Mouse (Mus musculus): ENCODE measurements around the gene Lman1l. TPM values are rescaled to one million over a fixed set of nuclear protein-coding genes. Genes with fewer than 3 reads are reported as not detected.
A peak's percentile ranks its signal among the peaks of the same experiment; 100 is the strongest.

Gene Lman1l
- total RNA-seq (2021), result not detected in 2 replicates
- long read RNA-seq, experiment 1, result 0 reads
- long read RNA-seq, experiment 2, result 0 reads

DNA sequence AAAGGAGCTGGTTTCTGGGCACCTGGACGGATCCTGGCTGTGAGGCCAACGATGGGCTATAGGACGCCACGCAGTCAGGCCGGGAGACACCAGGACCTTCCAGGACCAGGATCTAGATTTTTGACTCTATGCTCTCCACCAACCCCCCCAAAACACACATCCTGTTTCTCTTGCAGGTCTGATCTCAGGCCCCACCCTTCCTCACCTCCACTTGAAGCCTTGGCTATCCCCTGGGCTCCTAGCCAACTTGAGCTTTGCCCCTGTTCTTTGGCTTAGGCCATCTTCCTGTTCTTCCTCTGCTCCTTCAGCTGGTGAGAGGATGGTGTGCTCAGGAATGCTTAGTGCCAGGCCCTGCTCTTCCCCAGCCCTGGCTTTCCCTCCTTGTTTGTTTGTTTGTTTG lies at the start of gene Lman1l:
Gene Lman1l, minus strand, starts transcription at position 101 of the 400 bp plus-strand sequence.
- DNase-seq, result no peak

- DNase-seq, result no peak
These were observed 49.0 kb upstream of the Lman1l start for GRCm38 (mm10) chr9:57669566-57669965.

DNA sequence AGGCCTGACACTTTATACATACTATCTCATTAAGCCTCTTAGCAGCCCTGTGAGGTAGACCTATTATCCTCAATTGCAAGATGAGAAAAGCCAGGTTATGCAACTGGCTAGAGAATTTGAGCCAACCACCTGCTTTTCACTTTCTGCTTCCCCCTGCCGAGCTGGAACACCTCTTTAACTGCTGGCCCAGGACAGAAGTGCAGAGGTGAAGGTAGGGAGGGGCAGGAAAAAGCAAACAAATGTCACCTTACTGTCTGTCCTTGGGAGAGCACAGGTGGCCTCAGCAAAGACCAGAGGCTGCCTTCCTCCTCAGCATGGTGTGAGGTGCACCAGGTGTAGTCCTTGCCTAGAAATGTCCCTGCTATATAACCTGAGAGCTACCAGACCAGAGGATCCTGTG lies 47.7 kb upstream of the Lman1l start:
- no peak for DNase-seq

DNA sequence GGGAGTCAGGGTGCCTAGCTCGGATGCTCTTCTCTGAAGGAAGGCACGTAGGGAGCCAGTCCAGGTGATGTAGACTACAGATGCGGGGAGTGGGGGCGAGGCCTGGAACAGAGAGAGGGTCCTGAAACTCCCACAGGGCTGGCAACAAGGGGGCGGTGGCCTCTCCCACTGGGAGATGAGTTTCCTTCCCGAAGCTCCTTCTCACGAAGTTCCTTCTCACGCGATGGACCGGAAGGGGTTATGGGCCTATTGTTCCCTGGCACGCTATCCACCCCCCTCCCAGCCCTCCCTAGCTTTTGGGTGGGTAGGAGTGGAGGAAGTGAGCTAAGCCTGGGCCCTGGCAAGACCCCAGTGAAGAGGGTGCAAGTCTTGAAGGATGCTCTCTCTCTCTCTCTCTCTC lies 47.2 kb upstream of the Lman1l start:
- DNase-seq, result no peak

DNA sequence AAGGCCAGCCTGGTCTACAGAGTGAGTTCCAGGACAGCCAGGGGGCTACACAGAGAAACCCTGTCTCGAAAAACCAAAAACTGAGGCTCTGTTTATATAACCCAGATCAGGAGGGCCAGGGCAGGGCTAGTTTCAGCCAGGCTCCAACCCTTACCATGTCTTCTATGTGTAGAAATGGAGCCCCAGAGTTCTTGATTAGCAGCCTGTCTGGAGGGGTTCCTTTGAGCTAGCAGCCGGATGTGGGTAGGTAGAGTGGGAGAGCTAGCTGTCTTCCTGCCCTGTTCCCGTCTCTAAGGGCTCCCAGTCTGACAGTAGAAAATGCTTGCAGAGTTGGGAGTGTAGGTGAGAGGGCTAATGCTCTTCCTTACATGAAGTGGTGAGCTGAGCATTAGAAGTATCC lies 46.6 kb upstream of the Lman1l start:
- DNase-seq, result no peak

GRCm38 (mm10) chr9:57666536-57666935 lies 46.0 kb upstream of the Lman1l start:
- no peak for DNase-seq

DNA sequence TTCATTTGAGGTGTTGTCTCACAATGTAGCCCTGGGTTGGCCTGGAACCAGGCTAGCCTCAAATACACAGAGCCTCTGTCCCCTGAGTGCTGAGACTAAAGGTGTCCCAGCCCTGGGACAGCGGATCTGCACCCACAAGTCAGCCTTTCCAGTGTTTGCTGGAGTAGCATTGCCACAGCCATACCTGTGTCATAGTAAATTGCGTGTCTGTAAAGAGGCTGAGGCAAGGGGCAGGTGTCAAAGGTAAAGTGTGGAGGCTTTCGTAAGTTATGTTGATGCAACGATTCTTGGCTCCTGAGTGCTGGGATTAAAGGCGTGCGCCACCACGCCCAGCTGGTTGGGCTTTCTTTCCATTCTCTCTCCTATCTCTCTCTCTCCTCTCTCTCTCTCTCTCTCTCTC lies 44.0 kb upstream of the Lman1l start:
- no peak for DNase-seq

DNA sequence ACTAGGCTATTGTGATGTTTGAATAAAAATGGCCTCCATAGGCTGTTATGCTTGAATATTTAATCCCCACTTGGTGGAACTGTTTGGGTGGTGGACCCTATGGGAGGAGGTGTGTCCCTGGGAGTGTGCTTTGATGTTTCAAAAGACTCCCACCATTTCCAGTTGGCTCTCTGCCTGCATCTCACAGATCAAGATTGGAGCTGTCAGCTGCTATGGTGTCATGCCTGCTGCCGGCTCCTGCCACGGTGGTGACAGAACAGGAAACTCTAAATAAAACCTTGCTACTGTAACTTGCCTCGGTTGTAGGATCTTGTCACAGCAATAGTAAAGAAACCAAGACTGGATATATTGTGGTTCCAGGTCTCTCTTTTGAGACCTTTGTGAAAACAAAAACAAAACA lies 41.0 kb upstream of the Lman1l start:
- no peak for DNase-seq

GRCm38 (mm10) chr9:57660501-57660900 lies 39.9 kb upstream of the Lman1l start:
- DNase-seq, result no peak

GRCm38 (mm10) chr9:57659774-57660173 lies 39.2 kb upstream of the Lman1l start:
- peak; percentile 86 for DNase-seq

GRCm38 (mm10) chr9:57658970-57659369 lies 38.4 kb upstream of the Lman1l start:
- no peak for DNase-seq

GRCm38 (mm10) chr9:57657843-57658242 lies 37.3 kb upstream of the Lman1l start:
- DNase-seq, result no peak

DNA sequence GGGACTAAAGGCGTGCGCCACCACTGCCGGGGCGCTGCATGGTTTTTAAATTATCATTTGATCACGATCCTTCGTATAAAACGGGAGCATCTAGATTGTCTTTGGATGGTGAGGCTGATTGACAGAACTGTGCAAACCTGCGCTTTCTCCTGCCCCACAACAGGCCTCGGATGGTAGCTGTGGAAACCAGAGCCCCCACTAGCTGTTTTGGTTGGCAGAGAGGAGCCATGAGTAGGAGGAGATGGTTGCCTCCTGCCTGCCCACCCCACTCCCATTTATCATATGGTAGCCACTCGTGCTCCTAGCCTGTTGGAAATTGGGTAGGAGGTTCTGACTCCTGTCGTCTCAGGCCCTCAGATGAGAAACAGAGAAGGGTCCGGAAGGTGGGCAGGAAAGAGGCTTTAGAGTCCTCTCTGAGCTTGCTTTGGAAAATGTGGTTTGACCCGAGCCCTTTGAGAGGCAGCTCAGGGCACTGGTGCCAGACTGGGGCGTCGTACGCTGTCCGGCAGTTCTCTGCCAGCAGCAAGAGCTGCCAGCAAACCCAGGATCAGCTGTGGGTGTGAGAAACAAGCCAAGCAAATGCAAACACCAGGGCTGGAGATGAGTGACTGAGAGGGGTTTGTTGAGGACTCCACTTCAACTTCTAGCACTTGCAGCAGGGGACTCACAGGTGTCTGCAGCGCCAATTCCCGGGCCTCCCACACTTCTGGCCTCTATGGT lies 36.2 kb upstream of the Lman1l start:
- no peak for DNase-seq

DNA sequence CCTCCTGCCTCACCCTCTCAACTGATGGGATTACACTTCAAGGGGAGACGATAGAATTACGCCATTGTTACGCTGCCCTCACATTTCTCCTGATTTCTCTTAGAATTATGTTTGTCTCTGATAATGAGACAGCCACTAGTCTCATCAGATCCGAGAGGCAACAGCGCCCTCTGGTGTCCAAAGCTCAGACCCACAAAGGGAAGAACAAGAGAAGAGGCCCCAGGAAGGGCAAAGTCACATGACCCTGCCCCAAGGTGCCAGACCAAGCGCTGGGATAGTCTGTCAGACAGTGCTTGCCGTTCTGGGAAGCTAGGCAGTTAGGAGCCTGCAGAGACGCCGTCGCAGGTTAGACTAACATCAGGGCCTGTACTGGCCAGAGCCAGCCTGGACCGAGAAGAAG lies 35.2 kb upstream of the Lman1l start:
- peak; percentile 97 for DNase-seq

DNA sequence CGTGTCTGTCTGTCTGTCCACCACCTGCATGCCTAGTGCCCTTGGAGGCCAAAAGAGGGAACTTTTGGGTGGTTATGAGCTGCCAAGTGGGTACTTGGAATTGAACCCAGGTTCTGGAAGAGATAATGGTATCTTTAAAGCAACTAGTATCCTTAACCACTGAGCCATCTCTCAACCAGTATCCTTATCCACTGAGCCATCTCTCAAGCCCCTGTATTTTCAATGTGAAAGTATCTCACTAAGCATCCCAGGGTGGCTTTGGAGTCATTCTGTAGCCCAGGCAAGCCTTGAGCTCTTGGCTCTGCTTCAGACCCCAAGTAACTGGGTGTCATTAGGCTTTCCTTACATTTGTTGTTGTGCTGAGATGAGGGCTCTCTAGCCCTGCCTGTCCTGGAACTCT lies 34.4 kb upstream of the Lman1l start:
- DNase-seq, result no peak

DNA sequence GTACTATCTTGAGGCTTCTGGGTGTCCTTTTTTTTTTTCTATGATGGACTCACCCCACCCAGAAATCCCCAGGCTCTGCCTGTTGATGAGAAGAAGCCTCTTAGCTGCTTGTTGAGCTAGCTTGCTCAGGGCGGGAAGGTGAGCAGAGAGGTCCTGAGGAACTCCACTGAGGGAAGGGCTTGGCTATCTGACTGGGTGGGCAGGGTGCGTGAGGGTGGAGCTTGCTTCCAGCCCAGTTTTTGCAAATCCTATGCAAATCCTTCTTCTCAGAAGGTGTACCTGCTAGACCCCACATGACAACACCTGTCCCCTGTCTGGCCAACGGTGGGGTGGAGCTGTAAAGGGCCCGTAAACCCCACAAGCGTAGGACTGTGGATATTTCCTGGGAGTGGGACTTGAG lies 32.7 kb upstream of the Lman1l start, which contains the start of gene Csk:
Gene Csk, minus strand, starts transcription at position 349 of the 400 bp plus-strand sequence.
- DNase-seq, result no peak

DNA sequence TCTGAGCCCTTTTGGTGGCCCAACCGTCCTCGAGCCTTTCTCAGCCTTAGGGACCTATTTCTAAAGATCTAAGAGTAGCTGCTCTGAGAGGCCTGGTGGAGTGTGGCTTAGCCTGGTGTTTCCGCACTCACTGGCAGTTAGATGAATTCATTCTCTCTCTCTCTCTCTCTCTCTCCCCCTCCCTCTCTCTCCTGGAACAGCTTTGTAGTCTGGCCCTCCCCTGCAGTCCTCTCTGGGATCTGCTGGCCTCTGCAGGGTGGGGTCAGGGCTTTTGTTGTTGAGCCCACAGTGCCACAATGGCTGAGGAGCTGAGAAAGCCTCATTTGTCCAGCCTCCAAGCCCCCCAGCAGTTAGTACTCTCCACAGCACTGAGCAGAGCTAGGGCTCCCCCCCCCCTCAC lies 32.3 kb upstream of the Lman1l start:
- no peak for DNase-seq

DNA sequence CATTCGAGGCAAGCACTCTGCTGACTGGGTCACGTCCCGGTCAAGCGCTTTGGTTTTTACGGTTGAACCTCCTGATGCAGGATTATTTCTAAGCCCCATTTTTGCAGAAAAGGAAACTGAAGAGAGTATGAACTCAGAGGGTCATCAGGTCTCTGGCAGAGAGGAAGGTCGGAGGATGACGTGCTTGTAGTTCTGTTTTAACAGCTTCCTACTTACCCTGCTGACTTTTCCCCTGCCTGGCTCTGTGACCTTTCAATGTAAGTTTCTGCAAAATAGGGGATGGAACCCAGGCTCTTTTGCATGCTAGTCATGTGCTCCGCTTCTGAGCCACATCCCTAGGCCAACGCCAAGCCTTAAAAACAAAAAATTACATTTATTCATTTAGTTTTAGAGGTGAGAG lies 31.8 kb upstream of the Lman1l start:
- DNase-seq, result no peak

DNA sequence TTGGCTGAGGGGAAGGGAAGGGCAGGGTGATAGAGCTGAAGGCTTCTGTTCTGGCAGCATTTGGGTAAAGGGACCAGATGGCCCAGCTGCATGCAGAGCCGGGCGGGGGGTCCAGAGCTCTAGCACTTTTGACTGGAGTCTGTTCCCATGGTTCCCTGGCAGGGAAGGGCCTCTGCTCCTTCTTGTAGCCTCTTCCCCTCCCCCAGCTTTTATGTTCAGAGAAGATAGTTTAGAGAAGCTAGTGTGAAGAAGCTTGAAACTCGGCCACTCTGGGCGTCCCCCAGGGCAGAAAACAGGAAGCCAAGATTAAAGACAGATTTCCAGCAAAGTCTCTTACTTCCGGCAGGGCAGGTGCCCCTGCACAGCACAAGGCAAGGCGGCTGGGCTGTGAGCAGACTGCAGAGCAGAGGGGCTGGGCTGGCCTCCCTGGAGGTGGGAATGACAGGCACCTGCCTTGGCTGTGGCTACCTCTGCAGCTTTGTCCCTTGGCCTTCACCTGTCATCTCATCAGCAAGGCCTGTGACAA lies 30.3 kb upstream of the Lman1l start:
- DNase-seq, result peak; percentile 42

DNA sequence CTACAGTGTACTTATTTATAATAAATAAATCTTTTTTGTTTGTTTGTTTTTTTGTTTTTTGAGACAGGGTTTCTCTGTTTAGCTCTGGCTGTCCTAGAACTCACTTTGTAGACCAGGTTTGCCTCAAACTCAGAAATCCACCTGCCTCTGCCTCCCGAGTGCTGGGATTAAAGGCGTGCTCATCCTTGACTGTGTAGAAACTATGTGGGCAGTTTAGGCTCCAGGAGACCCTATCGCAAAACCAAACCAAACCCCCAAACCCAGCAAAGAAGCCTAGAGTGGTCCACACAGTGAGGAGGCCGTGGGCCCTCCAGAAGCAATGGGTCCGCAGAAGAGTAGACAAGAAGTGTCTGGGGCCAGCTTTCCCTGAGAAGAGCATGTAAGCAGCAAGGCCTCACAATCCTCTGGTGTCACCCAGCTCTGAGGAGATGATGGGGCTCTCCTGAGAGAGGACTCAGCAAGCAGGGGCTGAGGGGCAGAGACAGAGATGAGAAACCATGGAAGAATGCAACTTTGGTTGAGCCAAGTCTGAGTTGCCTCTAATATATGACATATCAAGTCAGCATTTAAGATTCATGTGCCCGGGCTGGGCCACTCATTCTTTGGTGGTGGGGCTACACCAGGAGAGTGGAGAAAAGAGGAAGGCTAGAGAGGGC lies 29.7 kb upstream of the Lman1l start:
- DNase-seq, result no peak

- no peak for DNase-seq
These were observed 26.9 kb upstream of the Lman1l start for GRCm38 (mm10) chr9:57647286-57648108.

GRCm38 (mm10) chr9:57646551-57647103 lies 26.1 kb upstream of the Lman1l start:
- DNase-seq, result no peak

Data from adrenal gland, postnatal 14 days (tissue).